Mouse (Mus musculus) splenic B cell, adult 2 months (primary cell): Measurements from ENCODE around the gene Elobl.

Experiments used
- DNase-seq: peaks from one replicate; pipeline ENCODE4 v3.0.0-alpha.2; 2011; ENCODE audit warnings: low read depth, low spot score
- H3K27me3 ChIP-seq: 2 replicates; pipeline ENCODE4 v1.6.1; 2012; ENCODE audit warnings: mild to moderate bottlenecking, low read length, moderate library complexity, mixed read lengths; ENCODE audit not compliant: control insufficient read depth, poor library complexity, insufficient read depth, severe bottlenecking
- H3K36me3 ChIP-seq: 2 replicates; pipeline ENCODE4 v1.6.1; 2012; ENCODE audit warnings: mild to moderate bottlenecking, low read length, moderate library complexity, mixed read lengths; ENCODE audit not compliant: control insufficient read depth, poor library complexity, insufficient read depth, severe bottlenecking

The Elobl gene

DNA sequence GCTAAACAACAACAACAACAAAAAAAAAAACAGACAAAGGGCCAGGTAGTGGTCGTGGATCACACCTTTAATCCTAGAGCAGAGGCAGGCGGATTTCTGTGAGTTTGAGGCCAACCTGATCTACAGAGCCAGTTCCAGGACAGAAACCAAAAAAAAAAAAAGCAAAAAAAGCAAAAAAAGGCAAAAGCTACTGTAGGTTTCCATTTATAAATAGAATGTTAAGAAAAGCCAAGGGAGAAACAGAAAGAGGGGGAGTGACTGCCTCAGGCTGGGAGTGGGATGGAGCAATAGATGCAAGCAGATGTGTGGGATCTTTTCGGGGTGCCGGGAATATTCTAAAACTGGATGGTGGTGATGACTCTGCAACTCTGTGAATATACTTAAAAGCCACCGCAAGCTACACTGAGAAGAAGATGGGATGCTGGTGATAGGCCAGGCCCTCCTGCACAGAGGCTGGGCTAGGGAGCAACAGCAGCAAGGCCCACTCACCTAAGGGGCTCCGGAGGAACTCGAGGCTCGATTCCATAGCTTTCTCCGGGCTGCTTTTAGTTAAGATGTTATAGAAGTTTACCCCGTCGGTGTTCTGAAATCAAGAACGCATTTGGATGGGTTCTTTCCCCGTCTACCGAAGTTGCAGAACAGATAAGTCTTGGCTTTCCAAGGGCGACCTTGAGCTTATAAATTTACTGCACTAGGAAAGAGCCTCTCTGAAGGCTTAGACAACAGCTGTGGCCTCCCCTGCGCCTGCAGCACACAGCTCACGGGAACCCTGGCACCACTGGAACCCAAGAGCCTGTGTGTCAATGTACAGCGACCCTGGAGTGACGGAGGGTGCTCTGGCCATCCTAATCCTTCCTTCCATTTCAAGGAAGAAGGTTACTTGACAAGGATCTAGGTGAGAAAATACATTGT is 32.4 kb downstream of the Elobl start:
- DNase-seq = no peak
- peaks cover 18% of the 10 kb centered on the region for H3K36me3 ChIP-seq

DNA sequence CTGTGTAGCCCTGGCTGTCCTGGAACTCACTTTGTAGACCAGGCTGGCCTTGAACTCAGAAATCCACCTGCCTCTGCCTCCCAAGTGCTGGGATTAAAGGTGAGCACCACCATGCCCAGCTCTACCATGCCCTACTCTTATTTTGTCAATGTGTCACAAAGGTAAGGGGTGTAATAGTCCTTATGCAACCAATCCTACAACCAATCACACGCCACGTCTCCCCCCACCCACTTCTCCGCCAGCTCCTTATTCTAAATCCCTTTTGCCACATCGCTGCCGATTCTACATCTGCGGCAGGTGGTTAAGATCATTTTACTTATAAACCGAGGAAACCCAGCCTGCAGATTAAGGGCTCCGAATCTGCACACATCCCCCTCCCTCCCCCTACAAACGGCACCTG is 33.7 kb downstream of the Elobl start:
- Histone ChIP-seq H3K36me3 (peaks cover 18% of the 10 kb centered on the region), H3K27me3 (no peaks in the 10 kb centered on the region)
- DNase-seq = no peak

More for the DNA sequence above, 32.4 kb downstream of the Elobl start:
- H3K27me3 ChIP-seq = no peaks in the 10 kb centered on the region

DNA sequence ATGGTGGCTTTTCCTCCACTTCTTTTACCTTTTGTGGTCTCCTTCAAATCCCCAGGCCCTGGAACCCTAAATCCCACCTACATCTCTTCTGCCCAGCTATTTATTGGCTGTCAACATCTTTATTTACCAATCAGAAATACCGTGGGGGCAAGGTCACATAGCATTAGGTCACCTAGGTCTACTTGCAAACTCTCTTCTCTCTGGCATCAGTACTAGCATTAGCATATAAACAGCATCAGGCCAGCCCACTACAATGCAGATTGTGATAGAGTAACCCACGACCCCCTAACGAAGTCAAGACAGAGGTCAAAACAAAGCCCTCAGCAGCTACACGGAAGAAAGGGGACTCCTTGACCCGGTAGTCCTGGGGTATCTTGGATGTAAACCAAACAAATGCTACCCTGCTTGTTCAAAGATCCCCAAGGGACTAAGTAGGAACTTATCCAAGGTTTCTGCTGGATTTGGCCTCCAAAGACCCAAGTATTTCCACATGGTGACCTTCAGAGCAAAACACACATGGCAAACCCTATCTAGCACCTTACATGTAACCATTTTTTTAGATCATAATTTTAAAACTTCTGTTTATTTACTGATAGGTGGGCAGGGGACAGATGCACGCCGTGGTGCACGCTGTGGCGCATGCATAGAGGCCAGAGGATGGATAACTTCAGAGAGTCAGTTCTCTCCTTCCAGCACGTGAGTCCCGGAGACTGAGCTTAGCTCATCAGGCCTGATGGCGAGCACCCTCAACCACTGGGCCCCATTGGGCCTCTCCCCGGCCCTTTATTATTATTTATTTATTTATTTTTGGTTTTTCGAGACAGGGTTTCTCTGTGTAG is 34.8 kb downstream of the Elobl start:
- H3K27me3 ChIP-seq = no peaks in the 10 kb centered on the region
- H3K36me3 ChIP-seq = peaks cover 22% of the 10 kb centered on the region
- DNase-seq = no peak

DNA sequence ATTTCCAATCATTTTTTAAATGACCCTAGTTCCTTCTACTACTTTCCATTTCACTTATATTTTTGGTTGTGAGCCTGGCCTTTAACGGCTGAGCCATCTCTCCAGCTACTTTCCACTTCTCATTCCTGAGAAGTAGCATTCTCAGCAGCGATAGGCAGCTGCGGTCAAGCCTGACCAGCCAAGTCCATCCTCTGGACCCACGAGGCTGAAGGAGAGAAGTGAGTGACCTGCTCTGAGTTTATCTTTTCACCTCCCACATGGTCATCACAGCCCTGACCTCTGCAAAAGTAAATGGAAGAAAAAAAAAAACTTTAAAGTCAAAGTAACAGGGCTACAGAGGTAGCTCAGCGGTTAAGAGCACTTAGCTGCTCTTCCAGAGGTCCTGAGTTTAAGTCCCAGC is 40.2 kb downstream of the Elobl start:
- no peak for DNase-seq
- no peaks in the 10 kb centered on the region for H3K27me3 ChIP-seq
- H3K36me3 ChIP-seq = peaks cover 19% of the 10 kb centered on the region
